Mouse (Mus musculus) gastrocnemius, postnatal 4 days (tissue): ENCODE results near the gene Pkp4. TPM values are rescaled to one million over a fixed set of nuclear protein-coding genes. Genes with fewer than 3 reads are reported as not detected.

ENCODE experiments used
- DNase-seq, 2 experiments: peaks; one replicate each; pipeline ENCODE4 v3.0.0; 2021 to 2022; ENCODE audit warnings: low spot score in 2 of 2, mixed read lengths in 2 of 2
- total RNA-seq, 2 experiments: library from RNA; stranded (reverse); gene quantifications; 2 replicates each; pipeline ENCODE4 v1.2.3; 2021

Pkp4 gene
- total RNA-seq, 2 experiments from 2014 or later: 41.1 to 41.3 TPM

GRCm38 (mm10) chr2:59217931-59218330, 57.3 kb downstream of the Pkp4 start:
- DNase-seq: no peak

- no peak for DNase-seq
Observed at GRCm38 (mm10) chr2:59219997-59220789, 59.5 kb downstream of the Pkp4 start.

- no peak for DNase-seq
Observed at GRCm38 (mm10) chr2:59226383-59226782, 65.7 kb downstream of the Pkp4 start.

- DNase-seq: no peak
Observed at GRCm38 (mm10) chr2:59227011-59227410, 66.4 kb downstream of the Pkp4 start.

- no peak for DNase-seq
Observed at GRCm38 (mm10) chr2:59227508-59228263, 67.0 kb downstream of the Pkp4 start.

GRCm38 (mm10) chr2:59229250-59229895, 68.7 kb downstream of the Pkp4 start:
- no peak for DNase-seq

GRCm38 (mm10) chr2:59230656-59231055, 70.0 kb downstream of the Pkp4 start:
- no peak for DNase-seq

- no peak for DNase-seq
Observed at GRCm38 (mm10) chr2:59231514-59231913, 70.9 kb downstream of the Pkp4 start.

- no peak for DNase-seq
Observed at GRCm38 (mm10) chr2:59233294-59233923, 72.8 kb downstream of the Pkp4 start.

GRCm38 (mm10) chr2:59233936-59234335, 73.3 kb downstream of the Pkp4 start:
- no peak for DNase-seq

GRCm38 (mm10) chr2:59234537-59234936, 73.9 kb downstream of the Pkp4 start:
- no peak for DNase-seq

GRCm38 (mm10) chr2:59239841-59240395, 79.3 kb downstream of the Pkp4 start:
- no peak for DNase-seq

GRCm38 (mm10) chr2:59242117-59242516, 81.5 kb downstream of the Pkp4 start:
- DNase-seq: no peak

GRCm38 (mm10) chr2:59244273-59245097, 83.8 kb downstream of the Pkp4 start:
- no peak for DNase-seq

- no peak for DNase-seq
Observed at GRCm38 (mm10) chr2:59245098-59245388, 84.4 kb downstream of the Pkp4 start.

GRCm38 (mm10) chr2:59248806-59249205, 88.2 kb downstream of the Pkp4 start:
- DNase-seq: no peak

- no peak for DNase-seq
Observed at GRCm38 (mm10) chr2:59252818-59253217, 92.2 kb downstream of the Pkp4 start.

- no peak for DNase-seq
Observed at GRCm38 (mm10) chr2:59253435-59253834, 92.8 kb downstream of the Pkp4 start.

GRCm38 (mm10) chr2:59258821-59259231, 98.2 kb downstream of the Pkp4 start:
- DNase-seq: no peak

GRCm38 (mm10) chr2:59259346-59259745, 98.7 kb downstream of the Pkp4 start:
- no peak for DNase-seq
